Mouse (Mus musculus) forebrain, embryonic 11.5 days (tissue): ENCODE data around the gene Hs3st2. TPM values are rescaled to one million over a fixed set of nuclear protein-coding genes. Genes with fewer than 3 reads are reported as not detected.

ENCODE experiments used
- ATAC-seq: fragments of 200-750 bp; cut with Nextera tagmentation; replicated peaks from 2 replicates; pipeline ENCODE4 v1.8.0; 2017; ENCODE audit warnings: moderate TSS enrichment; ENCODE audit not compliant: low FRiP score
- DNase-seq: peaks from one replicate; pipeline ENCODE4 v3.0.0-alpha.2; 2017; ENCODE audit warnings: low spot score
- H3K27ac ChIP-seq: fragments of 300-500 bp; sonication (generic); 2 replicates; pipeline ENCODE4 v1.5.1; 2014; ENCODE audit warnings: low read depth, low read length
- H3K27me3 ChIP-seq: fragments of 300-500 bp; sonication (generic); 2 replicates; pipeline ENCODE4 v1.6.1; 2014; ENCODE audit warnings: mild to moderate bottlenecking, low read length, mixed read lengths; ENCODE audit not compliant: control insufficient read depth, insufficient read depth
- H3K36me3 ChIP-seq: fragments of 300-500 bp; sonication (generic); 2 replicates; pipeline ENCODE4 v1.6.1; 2014; ENCODE audit warnings: mild to moderate bottlenecking, low read length, moderate library complexity, mixed read lengths; ENCODE audit not compliant: control insufficient read depth, insufficient read depth
- H3K4me1 ChIP-seq: fragments of 300-500 bp; sonication (generic); replicated peaks from 2 replicates; pipeline ENCODE4 v1.6.1; 2014; ENCODE audit warnings: low read length, mixed read lengths; ENCODE audit not compliant: control insufficient read depth, insufficient read depth
- H3K4me2 ChIP-seq: fragments of 300-500 bp; sonication (generic); 2 replicates; pipeline ENCODE4 v1.6.1; 2014; ENCODE audit warnings: low read depth, mild to moderate bottlenecking, low read length, moderate library complexity, mixed read lengths; ENCODE audit not compliant: severe bottlenecking
- H3K4me3 ChIP-seq: fragments of 300-500 bp; sonication (generic); 2 replicates; pipeline ENCODE4 v1.5.1; 2014; ENCODE audit warnings: low read depth, low read length
- H3K9ac ChIP-seq: fragments of 300-500 bp; sonication (generic); 2 replicates; pipeline ENCODE4 v1.6.1; 2014; ENCODE audit warnings: low read length
- H3K9me3 ChIP-seq: fragments of 300-500 bp; sonication (generic); 2 replicates; pipeline ENCODE4 v1.6.1; 2016; ENCODE audit warnings: low read length, mixed read lengths; ENCODE audit not compliant: control insufficient read depth
- WGBS: fragments of 180-500 bp; shearing (Covaris S2); extraction: QIAGEN DNeasy Blood & Tissue Kit; methylation state at CpG from one replicate; pipeline ENCODE4 v1.1.7; 2014; 5-methylcytosine and 5-hydroxymethylcytosine counted together
- polyA plus RNA-seq: library from polyadenylated mRNA; unstranded; fragments of >200 nt; fragmentation: Nextera tagmentation; extraction: Ambion mirVana; gene quantifications from 2 replicates; pipeline ENCODE4 v1.2.1, GENCODE M21; 2014

The Hs3st2 gene
- polyA plus RNA-seq, 1 experiment from 2014 or later, result 0.16 TPM

GRCm38 (mm10) chr7:121444336-121444735 is 52.7 kb downstream of the Hs3st2 start:
- Histone ChIP-seq H3K27me3 (no peaks in the 10 kb centered on the region), H3K4me3 (no peak overlapping the region), H3K4me1 (no peaks in the 10 kb centered on the region), H3K9me3 (no peaks in the 10 kb centered on the region), H3K27ac (no peak overlapping the region), H3K36me3 (no peaks in the 10 kb centered on the region), H3K4me2 (no peak overlapping the region), H3K9ac (no peak overlapping the region)
- 80% methylated on average over 7 of the region's 7 CpGs for WGBS
- DNase-seq, result no peak
- no peak for ATAC-seq

GRCm38 (mm10) chr7:121446281-121446680 is 54.6 kb downstream of the Hs3st2 start:
- no peaks in the 10 kb centered on the region for H3K36me3 ChIP-seq
- no peak overlapping the region for H3K4me2 ChIP-seq
- ATAC-seq, result no peak
- 88% methylated on average over 4 of the region's 4 CpGs for WGBS
- no peaks in the 10 kb centered on the region for H3K9me3 ChIP-seq
- no peak overlapping the region for H3K4me3 ChIP-seq
- H3K9ac ChIP-seq, result no peak overlapping the region
- H3K27me3 ChIP-seq, result no peaks in the 10 kb centered on the region
- H3K4me1 ChIP-seq, result no peaks in the 10 kb centered on the region
- no peak for DNase-seq
- H3K27ac ChIP-seq, result no peak overlapping the region

- Histone ChIP-seq H3K27me3 (no peaks in the 10 kb centered on the region), H3K4me3 (no peak overlapping the region), H3K36me3 (no peaks in the 10 kb centered on the region), H3K9me3 (no peaks in the 10 kb centered on the region), H3K9ac (no peak overlapping the region), H3K4me2 (no peak overlapping the region), H3K27ac (no peak overlapping the region), H3K4me1 (no peaks in the 10 kb centered on the region)
- DNase-seq (no peak), ATAC-seq (no peak)
- WGBS, result 55% methylated on average over 13 of the region's 13 CpGs
Measured at GRCm38 (mm10) chr7:121450951-121451843, 59.5 kb downstream of the Hs3st2 start.

- Histone ChIP-seq H3K27me3 (no peaks in the 10 kb centered on the region), H3K9me3 (no peaks in the 10 kb centered on the region), H3K9ac (no peak overlapping the region), H3K4me3 (no peak overlapping the region), H3K27ac (no peak overlapping the region), H3K4me2 (no peak overlapping the region), H3K36me3 (no peaks in the 10 kb centered on the region), H3K4me1 (no peaks in the 10 kb centered on the region)
- 86% methylated on average over 1 of the region's 1 CpGs for WGBS
- ATAC-seq, result no peak
- DNase-seq, result no peak
Measured at GRCm38 (mm10) chr7:121456716-121457115, 65.1 kb downstream of the Hs3st2 start.

- Histone ChIP-seq H3K27ac (no peak overlapping the region), H3K4me2 (no peak overlapping the region), H3K4me3 (no peak overlapping the region), H3K4me1 (no peaks in the 10 kb centered on the region), H3K9me3 (no peaks in the 10 kb centered on the region), H3K9ac (no peak overlapping the region), H3K36me3 (no peaks in the 10 kb centered on the region), H3K27me3 (no peaks in the 10 kb centered on the region)
- DNase-seq, result no peak
- WGBS, result 65% methylated on average over 3 of the region's 3 CpGs
- no peak for ATAC-seq
Measured at GRCm38 (mm10) chr7:121458075-121458474, 66.4 kb downstream of the Hs3st2 start.

- ATAC-seq, result no peak
- H3K27me3 ChIP-seq, result no peaks in the 10 kb centered on the region
- no peaks in the 10 kb centered on the region for H3K36me3 ChIP-seq
- no peaks in the 10 kb centered on the region for H3K9me3 ChIP-seq
- no peak overlapping the region for H3K27ac ChIP-seq
- no peak overlapping the region for H3K9ac ChIP-seq
- WGBS, result 88% methylated on average over 6 of the region's 6 CpGs
- H3K4me2 ChIP-seq, result no peak overlapping the region
- no peaks in the 10 kb centered on the region for H3K4me1 ChIP-seq
- no peak for DNase-seq
- H3K4me3 ChIP-seq, result no peak overlapping the region
Measured at GRCm38 (mm10) chr7:121460626-121461025, 69.0 kb downstream of the Hs3st2 start.

- Histone ChIP-seq H3K9ac (no peak overlapping the region), H3K27ac (no peak overlapping the region), H3K4me1 (no peaks in the 10 kb centered on the region), H3K9me3 (no peaks in the 10 kb centered on the region), H3K4me3 (no peak overlapping the region), H3K36me3 (no peaks in the 10 kb centered on the region), H3K27me3 (no peaks in the 10 kb centered on the region), H3K4me2 (no peak overlapping the region)
- 90% methylated on average over 5 of the region's 5 CpGs for WGBS
- DNase-seq, result no peak
- ATAC-seq, result no peak
Measured at GRCm38 (mm10) chr7:121464441-121464840, 72.8 kb downstream of the Hs3st2 start.

- Histone ChIP-seq H3K27ac (no peak overlapping the region), H3K4me2 (no peak overlapping the region), H3K4me1 (no peaks in the 10 kb centered on the region), H3K9ac (no peak overlapping the region), H3K4me3 (no peak overlapping the region), H3K36me3 (no peaks in the 10 kb centered on the region), H3K9me3 (no peaks in the 10 kb centered on the region), H3K27me3 (no peaks in the 10 kb centered on the region)
- DNase-seq (no peak), ATAC-seq (no peak)
- WGBS, result 93% methylated on average over 1 of the region's 1 CpGs
Measured at GRCm38 (mm10) chr7:121465111-121465510, 73.5 kb downstream of the Hs3st2 start.

GRCm38 (mm10) chr7:121466331-121466730 is 74.7 kb downstream of the Hs3st2 start:
- Histone ChIP-seq H3K9me3 (no peaks in the 10 kb centered on the region), H3K27me3 (no peaks in the 10 kb centered on the region), H3K36me3 (no peaks in the 10 kb centered on the region), H3K4me3 (no peak overlapping the region), H3K4me2 (no peak overlapping the region), H3K27ac (no peak overlapping the region), H3K4me1 (no peaks in the 10 kb centered on the region), H3K9ac (no peak overlapping the region)
- DNase-seq, result no peak
- WGBS, result 85% methylated on average over 5 of the region's 5 CpGs
- ATAC-seq, result no peak
